Mouse (Mus musculus) heart, embryonic 13.5 days (tissue): Measurements from ENCODE around the gene Klhl26. TPM values are rescaled to one million over a fixed set of nuclear protein-coding genes. Genes with fewer than 3 reads are reported as not detected.
A peak's percentile ranks its signal among the peaks of the same experiment; 100 is the strongest.

Source experiments
- ATAC-seq: fragments of 200-750 bp; cut with Nextera tagmentation; 2 replicates; pipeline ENCODE4 v1.8.0; 2017; ENCODE audit warnings: moderate TSS enrichment; ENCODE audit not compliant: insufficient number of reproducible peaks, low FRiP score, low TSS enrichment; ENCODE audit errors: extremely low read depth
- H3K27ac ChIP-seq: fragments of 300-500 bp; sonication (generic); replicated peaks from 2 replicates; pipeline ENCODE4 v1.5.1; 2015; ENCODE audit warnings: moderate library complexity, mild to moderate bottlenecking, inconsistent platforms
- H3K27me3 ChIP-seq: fragments of 300-500 bp; sonication (generic); replicated peaks from 2 replicates; pipeline ENCODE4 v1.6.1; 2015; ENCODE audit warnings: mild to moderate bottlenecking, inconsistent platforms
- H3K36me3 ChIP-seq: fragments of 300-500 bp; sonication (generic); 2 replicates; pipeline ENCODE4 v1.6.1; 2015; ENCODE audit warnings: mild to moderate bottlenecking, inconsistent platforms
- H3K4me1 ChIP-seq: fragments of 300-500 bp; sonication (generic); 2 replicates; pipeline ENCODE4 v1.6.1; 2015; ENCODE audit warnings: inconsistent platforms
- H3K4me2 ChIP-seq: fragments of 300-500 bp; sonication (generic); 2 replicates; pipeline ENCODE4 v1.6.1; 2015; ENCODE audit warnings: inconsistent platforms, mild to moderate bottlenecking, moderate library complexity
- H3K4me3 ChIP-seq: fragments of 300-500 bp; sonication (generic); 2 replicates; pipeline ENCODE4 v1.5.1; 2015; ENCODE audit warnings: moderate library complexity, mild to moderate bottlenecking, inconsistent platforms
- H3K9ac ChIP-seq: fragments of 300-500 bp; sonication (generic); 2 replicates; pipeline ENCODE4 v1.6.1; 2015; ENCODE audit warnings: inconsistent platforms, mild to moderate bottlenecking, moderate library complexity
- H3K9me3 ChIP-seq: fragments of 300-500 bp; sonication (generic); 2 replicates; pipeline ENCODE4 v1.6.1; 2016; ENCODE audit warnings: inconsistent platforms
- whole genome bisulfite sequencing: fragments of 180-500 bp; shearing (Covaris S2); methylation state at CpG from one replicate; pipeline ENCODE4 v1.1.7; 2015; ENCODE audit warnings: mixed read lengths; 5-methylcytosine and 5-hydroxymethylcytosine counted together
- polyA plus RNA-seq: library from polyadenylated mRNA; unstranded; fragments of >200 nt; fragmentation: Nextera tagmentation; extraction: Ambion mirVana; gene quantifications from 2 replicates; pipeline ENCODE4 v1.2.1, GENCODE M21; 2015

Klhl26 gene
- polyA plus RNA-seq, 1 experiment from 2014 or later = 12.4 TPM

DNA sequence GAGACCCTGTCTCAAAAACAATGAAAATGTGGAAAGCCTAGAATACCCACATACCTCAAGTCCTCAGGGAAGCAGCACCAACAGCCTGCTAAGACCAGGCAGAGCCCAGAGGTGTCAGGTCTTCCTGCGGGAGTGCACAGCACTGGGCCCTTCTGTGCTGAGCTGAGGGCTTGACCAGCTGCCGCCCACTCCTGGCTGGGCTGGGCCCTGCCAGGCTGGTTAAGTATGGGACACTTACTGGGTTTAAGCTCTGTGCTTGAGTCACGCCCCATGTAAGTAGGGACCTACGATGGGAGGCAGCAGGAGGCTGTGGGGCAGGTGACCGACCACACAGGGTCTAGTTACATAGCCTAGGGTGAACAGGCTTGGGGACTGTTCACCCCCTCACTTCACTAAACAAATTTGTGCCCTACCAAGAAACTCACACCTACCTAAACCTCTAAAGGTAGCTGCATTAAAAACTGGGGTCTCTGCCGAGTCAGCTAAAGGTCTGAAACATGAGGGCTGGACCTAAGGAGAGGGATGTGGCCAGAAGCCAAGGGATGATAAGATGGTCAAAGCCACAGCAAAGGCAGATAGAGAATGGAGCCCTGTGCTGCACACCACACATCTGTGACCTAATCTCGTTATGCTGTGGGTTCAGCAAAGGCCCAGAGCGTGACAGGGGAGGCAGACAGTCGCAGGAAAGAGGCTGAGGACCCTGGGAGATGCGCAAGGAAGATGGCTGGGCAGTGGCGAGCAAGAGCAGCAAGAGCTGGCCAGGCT, 56.7 kb downstream of the Klhl26 start:
- peaks cover 65% of the 10 kb centered on the region for H3K4me1 ChIP-seq
- H3K9me3 ChIP-seq = no peaks in the 10 kb centered on the region
- peak overlapping the region; percentile 30; the same call in 1 of the 2 replicates for H3K4me2 ChIP-seq
- peak overlapping the region; percentile 61 for H3K27ac ChIP-seq
- ATAC-seq = no peak
- no peak overlapping the region for H3K4me3 ChIP-seq
- H3K36me3 ChIP-seq = no peaks in the 10 kb centered on the region
- 59% methylated on average over 11 of the region's 11 CpGs for WGBS
- peak overlapping the region; percentile 52 for H3K9ac ChIP-seq
- H3K27me3 ChIP-seq = no peaks in the 10 kb centered on the region; the same call in 1 of the 2 replicates

- H3K27me3 ChIP-seq = no peaks in the 10 kb centered on the region; the same call in 1 of the 2 replicates
- H3K27ac ChIP-seq = peak overlapping the region; percentile 61
- 0 out of 2 replicates have a peak, but pooled peaks have one; percentile 7 for ATAC-seq
- peak overlapping the region; percentile 30 for H3K4me2 ChIP-seq
- peaks cover 65% of the 10 kb centered on the region for H3K4me1 ChIP-seq
- H3K9ac ChIP-seq = peak overlapping the region; percentile 24; the same call in 1 of the 2 replicates
- no peaks in the 10 kb centered on the region for H3K9me3 ChIP-seq
- 0 out of 2 replicates have a peak, but pooled peaks cover 5% of the 10 kb centered on the region for H3K36me3 ChIP-seq
- WGBS = 26% methylated on average over 14 of the region's 14 CpGs
- H3K4me3 ChIP-seq = no peak overlapping the region
Observed at GRCm38 (mm10) chr8:70418954-70419353, 57.8 kb downstream of the Klhl26 start.

GRCm38 (mm10) chr8:70417914-70418313, 58.9 kb downstream of the Klhl26 start:
- 45% methylated on average over 10 of the region's 10 CpGs for WGBS
- H3K36me3 ChIP-seq = peaks cover 8% of the 10 kb centered on the region; the same call in 1 of the 2 replicates
- H3K4me1 ChIP-seq = peaks cover 65% of the 10 kb centered on the region
- H3K27ac ChIP-seq = no peak overlapping the region
- no peaks in the 10 kb centered on the region for H3K9me3 ChIP-seq
- H3K9ac ChIP-seq = no peak overlapping the region
- H3K27me3 ChIP-seq = no peaks in the 10 kb centered on the region; the same call in 1 of the 2 replicates
- no peak overlapping the region for H3K4me3 ChIP-seq
- no peak for ATAC-seq
- peak overlapping the region; percentile 30 for H3K4me2 ChIP-seq

GRCm38 (mm10) chr8:70416941-70417340, 59.8 kb downstream of the Klhl26 start:
- Histone ChIP-seq H3K4me1 (peaks cover 64% of the 10 kb centered on the region), H3K9me3 (no peaks in the 10 kb centered on the region), H3K36me3 (peaks cover 10% of the 10 kb centered on the region; the same call in 1 of the 2 replicates), H3K4me3 (no peak overlapping the region), H3K27ac (0 out of 2 replicates have a peak overlapping the region, but pooled peaks have one; percentile 37), H3K27me3 (no peaks in the 10 kb centered on the region; the same call in 1 of the 2 replicates), H3K4me2 (peak overlapping the region; percentile 30), H3K9ac (peak overlapping the region; percentile 58)
- ATAC-seq = no peak
- 51% methylated on average over 6 of the region's 6 CpGs for WGBS

- Histone ChIP-seq H3K4me1 (peaks cover 52% of the 10 kb centered on the region), H3K9ac (no peak overlapping the region; the same call in 1 of the 2 replicates)
- ATAC-seq = no peak
Observed at GRCm38 (mm10) chr8:70415540-70416451, 61.0 kb downstream of the Klhl26 start.

DNA sequence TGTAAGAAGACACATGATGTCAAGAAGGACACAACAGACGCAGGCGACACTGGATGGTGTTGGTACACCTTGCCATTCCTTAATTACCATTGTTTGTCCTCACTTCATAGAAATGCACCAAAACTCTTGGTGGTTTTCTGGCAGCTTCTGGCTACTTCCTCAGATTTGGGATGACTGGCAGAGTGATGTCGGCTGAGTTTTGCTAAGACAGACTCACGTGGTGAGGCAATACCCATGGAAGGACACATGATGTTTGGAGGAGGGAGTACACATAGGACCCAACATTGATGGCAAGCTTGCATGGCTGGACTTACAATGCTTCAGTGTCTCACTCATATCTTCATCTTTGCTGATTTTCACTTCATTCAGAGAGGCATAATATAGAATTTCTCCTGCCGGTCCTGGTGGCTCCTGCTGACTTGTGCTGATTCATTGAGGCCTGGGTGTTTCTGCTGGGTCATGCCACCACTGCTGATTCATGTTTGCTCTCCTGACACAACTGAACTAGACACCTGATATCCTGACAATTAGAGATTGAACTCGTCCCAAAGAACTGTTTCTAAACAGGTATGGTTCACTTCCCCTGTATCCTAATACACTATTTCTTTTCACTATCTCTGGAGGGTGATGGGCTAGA, 62.3 kb downstream of the Klhl26 start:
- 78% methylated on average over 6 of the region's 6 CpGs for WGBS
- peaks cover 10% of the 10 kb centered on the region; the same call in 1 of the 2 replicates for H3K36me3 ChIP-seq
- peak overlapping the region; percentile 46; the same call in 1 of the 2 replicates for H3K27ac ChIP-seq
- no peak overlapping the region for H3K9ac ChIP-seq
- peak overlapping the region; percentile 30; the same call in 1 of the 2 replicates for H3K4me2 ChIP-seq
- peaks cover 42% of the 10 kb centered on the region for H3K4me1 ChIP-seq
- H3K27me3 ChIP-seq = no peaks in the 10 kb centered on the region; the same call in 1 of the 2 replicates
- H3K9me3 ChIP-seq = no peaks in the 10 kb centered on the region
- ATAC-seq = peak; percentile 51; the same call in 1 of the 2 replicates
- H3K4me3 ChIP-seq = no peak overlapping the region

More at GRCm38 (mm10) chr8:70415540-70416451, 61.0 kb downstream of the Klhl26 start:
- H3K4me3 ChIP-seq = no peak overlapping the region
- no peaks in the 10 kb centered on the region; the same call in 1 of the 2 replicates for H3K27me3 ChIP-seq
- H3K27ac ChIP-seq = no peak overlapping the region; the same call in 1 of the 2 replicates
- H3K9me3 ChIP-seq = no peaks in the 10 kb centered on the region
- peaks cover 10% of the 10 kb centered on the region; the same call in 1 of the 2 replicates for H3K36me3 ChIP-seq
- H3K4me2 ChIP-seq = 0 out of 2 replicates have a peak overlapping the region, but pooled peaks have one; percentile 11
- 70% methylated on average over 8 of the region's 8 CpGs for WGBS

- no peak overlapping the region for H3K4me2 ChIP-seq
Observed at GRCm38 (mm10) chr8:70410281-70410680, 66.5 kb downstream of the Klhl26 start.

GRCm38 (mm10) chr8:70409455-70409871, 67.3 kb downstream of the Klhl26 start:
- ATAC-seq = no peak
- H3K9me3 ChIP-seq = 0 out of 2 replicates have a peak, but pooled peaks cover 1% of the 10 kb centered on the region
- H3K4me1 ChIP-seq = peaks cover 48% of the 10 kb centered on the region
- 66% methylated on average over 9 of the region's 9 CpGs for whole genome bisulfite sequencing
- no peaks in the 10 kb centered on the region for H3K27me3 ChIP-seq
- peaks cover 13% of the 10 kb centered on the region for H3K36me3 ChIP-seq
- H3K4me2 ChIP-seq = no peak overlapping the region
- H3K9ac ChIP-seq = peak overlapping the region; percentile 68; the same call in 1 of the 2 replicates
- 0 out of 2 replicates have a peak overlapping the region, but pooled peaks have one; percentile 62 for H3K27ac ChIP-seq
- H3K4me3 ChIP-seq = no peak overlapping the region

More at GRCm38 (mm10) chr8:70410281-70410680, 66.5 kb downstream of the Klhl26 start:
- WGBS = 88% methylated on average over 5 of the region's 5 CpGs
- no peaks in the 10 kb centered on the region for H3K9me3 ChIP-seq
- peaks cover 10% of the 10 kb centered on the region; the same call in 1 of the 2 replicates for H3K36me3 ChIP-seq
- peak overlapping the region; percentile 14; the same call in 1 of the 2 replicates for H3K9ac ChIP-seq
- H3K4me1 ChIP-seq = peaks cover 45% of the 10 kb centered on the region
- H3K4me3 ChIP-seq = no peak overlapping the region
- no peaks in the 10 kb centered on the region for H3K27me3 ChIP-seq
- no peak for ATAC-seq
- no peak overlapping the region for H3K27ac ChIP-seq

GRCm38 (mm10) chr8:70409019-70409418, 67.7 kb downstream of the Klhl26 start:
- WGBS = 85% methylated on average over 10 of the region's 10 CpGs
- ATAC-seq = no peak

GRCm38 (mm10) chr8:70408301-70408700, 68.5 kb downstream of the Klhl26 start:
- Histone ChIP-seq H3K36me3 (peaks cover 12% of the 10 kb centered on the region), H3K9ac (peak overlapping the region; percentile 68), H3K27ac (peak overlapping the region; percentile 62), H3K9me3 (0 out of 2 replicates have a peak, but pooled peaks cover 5% of the 10 kb centered on the region), H3K4me1 (peaks cover 48% of the 10 kb centered on the region), H3K4me3 (no peak overlapping the region), H3K4me2 (peak overlapping the region; percentile 2; the same call in 1 of the 2 replicates), H3K27me3 (no peaks in the 10 kb centered on the region)
- no peak for ATAC-seq
- 38% methylated on average over 6 of the region's 6 CpGs for WGBS

More at GRCm38 (mm10) chr8:70409019-70409418, 67.7 kb downstream of the Klhl26 start:
- no peak overlapping the region for H3K4me2 ChIP-seq
- no peak overlapping the region for H3K4me3 ChIP-seq
- H3K4me1 ChIP-seq = peaks cover 48% of the 10 kb centered on the region
- no peaks in the 10 kb centered on the region for H3K27me3 ChIP-seq
- H3K36me3 ChIP-seq = peaks cover 14% of the 10 kb centered on the region
- H3K9ac ChIP-seq = peak overlapping the region; percentile 68
- peak overlapping the region; percentile 62; the same call in 1 of the 2 replicates for H3K27ac ChIP-seq
- H3K9me3 ChIP-seq = 0 out of 2 replicates have a peak, but pooled peaks cover 5% of the 10 kb centered on the region
